Mouse (Mus musculus) MEL (cell line): Measurements from ENCODE around the gene Scarb1.

Experiments used
- CHD2 ChIP-seq: IDR thresholded peaks from 2 replicates; pipeline ENCODE4 v1.6.1; 2011; ENCODE audit warnings: low read length, improper control_type of control experiment
- CTCF ChIP-seq, 3 experiments: IDR thresholded peaks in 2 of 3; conservative IDR thresholded peaks in 1 of 3; 2 replicates each; pipeline ENCODE4 v1.5.1; 2011 to 2012; ENCODE audit warnings: low read length in 3 of 3, low read depth in 2 of 3, mild to moderate bottlenecking in 2 of 3, improper control_type of control experiment in 1 of 3, inconsistent platforms in 1 of 3, mixed read lengths in 1 of 3, moderate library complexity in 1 of 3; ENCODE audit not compliant: control insufficient read depth in 1 of 3, insufficient read depth in 1 of 3, poor library complexity in 1 of 3, severe bottlenecking in 1 of 3
- EP300 ChIP-seq, 2 experiments: IDR thresholded peaks; 2 replicates each; pipeline ENCODE4 v1.6.1; 2011; ENCODE audit warnings: improper control_type of control experiment in 2 of 2, low read length in 2 of 2, low read depth in 1 of 2, mild to moderate bottlenecking in 1 of 2
- HCFC1 ChIP-seq: IDR thresholded peaks from 2 replicates; pipeline ENCODE4 v1.6.1; 2012; ENCODE audit warnings: low read depth, mild to moderate bottlenecking, inconsistent platforms, low read length, improper control_type of control experiment, moderate library complexity
- MAFK ChIP-seq: IDR thresholded peaks from 2 replicates; pipeline ENCODE4 v1.6.1; 2011; ENCODE audit warnings: low read depth, mild to moderate bottlenecking, low read length, improper control_type of control experiment, borderline replicate concordance
- NRF1 ChIP-seq: IDR thresholded peaks from 2 replicates; pipeline ENCODE4 v1.6.1; 2014; ENCODE audit warnings: low read depth, mild to moderate bottlenecking, inconsistent platforms, low read length, improper control_type of control experiment, moderate library complexity; ENCODE audit not compliant: poor library complexity, insufficient read depth, severe bottlenecking
- POLR2A ChIP-seq, 2 experiments: IDR thresholded peaks; 2 replicates each; pipeline ENCODE4 v1.6.1; 2011 to 2012; ENCODE audit warnings: low read length in 2 of 2, mild to moderate bottlenecking in 2 of 2, control low read depth in 1 of 2, improper control_type of control experiment in 1 of 2, low read depth in 1 of 2, moderate library complexity in 1 of 2; ENCODE audit not compliant: control insufficient read depth in 1 of 2, insufficient read depth in 1 of 2, poor library complexity in 1 of 2
- RAD21 ChIP-seq: IDR thresholded peaks from 2 replicates; pipeline ENCODE4 v1.6.1; 2011; ENCODE audit warnings: mild to moderate bottlenecking, low read depth, low read length, improper control_type of control experiment
- SMC3 ChIP-seq: IDR thresholded peaks from 2 replicates; pipeline ENCODE4 v1.6.1; 2011; ENCODE audit warnings: low read depth, low read length, improper control_type of control experiment
- TAL1 ChIP-seq: IDR thresholded peaks from 2 replicates; pipeline ENCODE4 v1.6.1; 2012; ENCODE audit warnings: mild to moderate bottlenecking, inconsistent platforms, low read length, moderate library complexity, mixed read lengths
- TBP ChIP-seq: IDR thresholded peaks from 2 replicates; pipeline ENCODE4 v1.8.0; 2011; ENCODE audit warnings: low read depth, low read length, improper control_type of control experiment
- UBTF ChIP-seq: IDR thresholded peaks from 2 replicates; pipeline ENCODE4 v1.6.1; 2012; ENCODE audit warnings: low read depth, mild to moderate bottlenecking, inconsistent platforms, low read length, improper control_type of control experiment, moderate library complexity, borderline replicate concordance; ENCODE audit not compliant: insufficient read depth
- ZC3H11A ChIP-seq: IDR thresholded peaks from 2 replicates; pipeline ENCODE4 v1.6.1; 2012; ENCODE audit warnings: low read depth, mild to moderate bottlenecking, inconsistent platforms, low read length, improper control_type of control experiment

DNA sequence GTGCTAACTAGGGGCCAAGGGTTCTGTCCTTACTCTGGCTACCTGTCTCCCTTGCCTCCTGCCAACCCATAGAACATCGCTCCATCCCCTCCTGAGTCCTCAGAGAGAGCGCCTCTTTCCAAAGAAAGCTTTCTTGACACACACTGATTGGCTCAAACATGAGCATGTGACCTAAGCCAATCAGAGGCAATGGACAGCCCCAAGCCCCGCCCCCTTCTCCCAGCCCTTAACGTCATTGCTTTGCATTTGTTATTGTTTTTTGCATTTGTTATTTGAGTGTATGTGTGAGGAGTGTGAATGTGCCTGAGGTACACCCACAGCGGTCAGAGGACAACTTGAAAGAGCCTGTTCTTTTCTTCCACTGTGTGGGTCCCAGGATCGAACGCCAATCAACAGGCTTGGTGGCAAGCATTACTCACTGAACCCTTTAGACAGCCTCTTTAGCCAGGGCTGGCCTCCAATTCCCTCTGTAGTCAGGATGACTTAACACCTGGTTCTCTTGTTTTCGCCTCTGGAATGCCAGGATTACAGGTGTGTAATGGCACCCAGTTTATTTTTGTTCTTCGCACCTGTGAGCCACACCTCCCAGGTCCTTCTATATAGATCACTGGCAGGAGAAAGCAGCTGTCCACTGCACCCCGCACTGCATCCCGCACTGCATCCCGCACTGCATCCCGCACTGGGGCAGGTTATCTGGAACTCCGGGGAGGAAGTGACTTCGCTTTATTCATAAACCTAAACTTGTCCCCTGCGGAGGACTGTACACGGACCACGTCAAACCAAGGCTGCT lies 13.1 kb downstream of the Scarb1 start:
- TF ChIP-seq SMC3 (no peak), EP300 (IDR thresholded peaks at IDR 0.05; ENCODE audit: low read depth in 1 of 2, low read length in 2 of 2) (no peak), HCFC1 (no peak), RAD21 (no peak), UBTF (no peak), TBP (no peak), MAFK (no peak), ZC3H11A (no peak), POLR2A (IDR thresholded peaks at IDR 0.05; ENCODE audit: control insufficient read depth in 1 of 2, insufficient read depth in 1 of 2, low read depth in 1 of 2, low read length in 2 of 2, poor library complexity in 1 of 2) (no peak), CTCF (IDR thresholded peaks at IDR 0.05 in 2 of 3, conservative IDR thresholded peaks at IDR 0.05 in 1 of 3; ENCODE audit: control insufficient read depth in 1 of 3, insufficient read depth in 1 of 3, low read depth in 2 of 3, low read length in 3 of 3, poor library complexity in 1 of 3, severe bottlenecking in 1 of 3) (no peak), CHD2 (no peak), NRF1 (no peak), TAL1 (no peak)
